Mouse (Mus musculus): Measurements from ENCODE around the gene Topors. TPM values are rescaled to one million over a fixed set of nuclear protein-coding genes. Genes with fewer than 3 reads are reported as not detected.

Topors gene
- total RNA-seq, 1 experiment: 69.3 TPM

DNA sequence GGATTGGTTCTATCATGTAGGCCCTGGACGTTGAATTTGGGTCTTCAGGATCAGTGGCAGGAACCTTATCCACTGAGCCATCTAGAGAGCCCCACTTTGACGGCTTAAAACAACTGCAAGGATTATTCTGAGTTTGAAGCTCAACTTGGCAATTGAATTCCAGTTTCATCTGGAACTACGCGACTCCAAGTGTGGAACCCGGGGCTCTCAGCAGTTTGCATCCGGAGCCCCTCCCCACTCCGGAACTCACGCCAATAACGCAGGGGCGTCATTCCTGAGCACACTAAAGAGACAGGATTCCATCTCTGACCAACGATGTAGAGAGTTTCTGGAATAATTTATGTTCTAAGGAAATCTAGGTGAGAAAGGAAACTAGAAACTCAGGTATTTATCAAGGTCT is 42.5 kb downstream of the Topors start:
- Histone ChIP-seq H3K9ac (ENCODE audit: insufficient read depth, low read depth, low read length, poor library complexity, severe bottlenecking) (no peak overlapping the region), H3K36me3 (ENCODE audit: control insufficient read depth, insufficient read depth, low read length, poor library complexity, severe bottlenecking) (no peaks in the 10 kb centered on the region; the same call in 1 of the 2 replicates)
- in situ Hi-C loops (cut with MboI; ENCODE audit: low sequenced_read_pairs in 2 of 2, unreplicated experiment in 2 of 2): no loop called here

GRCm38 (mm10) chr4:40226095-40226494 is 43.6 kb downstream of the Topors start:
- Histone ChIP-seq H3K9ac (ENCODE audit: insufficient read depth, low read depth, low read length, poor library complexity, severe bottlenecking) (no peak overlapping the region), H3K4me1 (ENCODE audit: control insufficient read depth in 2 of 2, insufficient read depth in 2 of 2, low read length in 2 of 2, poor library complexity in 1 of 2) (peaks cover 8 to 14% of the 10 kb centered on the region in 2 experiments), H3K36me3 (ENCODE audit: control insufficient read depth, insufficient read depth, low read length, poor library complexity, severe bottlenecking) (no peaks in the 10 kb centered on the region; the same call in 1 of the 2 replicates), H3K4me3 (ENCODE audit: insufficient read depth in 1 of 2, low read depth in 1 of 2, low read length in 2 of 2, poor library complexity in 1 of 2, severe bottlenecking in 1 of 2) (no peak overlapping the region), H3K27ac (ENCODE audit: insufficient read depth, low read depth, low read length, poor library complexity, severe bottlenecking) (no peak overlapping the region), H3K9me3 (ENCODE audit: control insufficient read depth, insufficient read depth, low read depth, low read length) (no peaks in the 10 kb centered on the region)
- in situ Hi-C loops (cut with MboI; ENCODE audit: low sequenced_read_pairs in 2 of 2, unreplicated experiment in 2 of 2): no loop called here
- TF ChIP-seq CHD2 (IDR thresholded peaks at IDR 0.05; ENCODE audit: low read depth, low read length): no peak
- TF ChIP-seq HCFC1 (IDR thresholded peaks at IDR 0.05; ENCODE audit: borderline replicate concordance, insufficient read depth, low read length): no peak
- TF ChIP-seq ZNF384 (IDR thresholded peaks at IDR 0.05; ENCODE audit: low read depth, low read length): no peak
- no peak for TF ChIP-seq ZC3H11A (IDR thresholded peaks at IDR 0.05; ENCODE audit: borderline replicate concordance, low read depth, low read length)
- no peak for TF ChIP-seq MAFK (IDR thresholded peaks at IDR 0.05; ENCODE audit: insufficient read depth, low read depth, low read length)
- DNase-seq (ENCODE audit: low read depth, low spot score): no peak

More for the DNA sequence above, 42.5 kb downstream of the Topors start:
- TF ChIP-seq ZC3H11A (IDR thresholded peaks at IDR 0.05; ENCODE audit: borderline replicate concordance, low read depth, low read length) (no peak), HCFC1 (IDR thresholded peaks at IDR 0.05; ENCODE audit: borderline replicate concordance, insufficient read depth, low read length) (no peak), ZNF384 (IDR thresholded peaks at IDR 0.05; ENCODE audit: low read depth, low read length) (no peak), MAFK (IDR thresholded peaks at IDR 0.05; ENCODE audit: insufficient read depth, low read depth, low read length) (no peak), CHD2 (IDR thresholded peaks at IDR 0.05; ENCODE audit: low read depth, low read length) (no peak)
- Histone ChIP-seq H3K9me3 (ENCODE audit: control insufficient read depth, insufficient read depth, low read depth, low read length) (no peaks in the 10 kb centered on the region), H3K4me1 (ENCODE audit: control insufficient read depth in 2 of 2, insufficient read depth in 2 of 2, low read length in 2 of 2, poor library complexity in 1 of 2) (peaks cover 6 to 9% of the 10 kb centered on the region in 2 experiments), H3K27ac (ENCODE audit: insufficient read depth, low read depth, low read length, poor library complexity, severe bottlenecking) (peak overlapping the region; percentile 64; the same call in 1 of the 2 replicates), H3K4me3 (ENCODE audit: insufficient read depth in 1 of 2, low read depth in 1 of 2, low read length in 2 of 2, poor library complexity in 1 of 2, severe bottlenecking in 1 of 2) (peak overlapping the region in 1 of 2 experiments; percentile 13; a peak in 2 of 4 replicates)
- no peak for DNase-seq (ENCODE audit: low read depth, low spot score)

GRCm38 (mm10) chr4:40221876-40222585 is 47.6 kb downstream of the Topors start:
- Histone ChIP-seq H3K4me3 (ENCODE audit: insufficient read depth in 1 of 2, low read depth in 1 of 2, low read length in 2 of 2, poor library complexity in 1 of 2, severe bottlenecking in 1 of 2) (peak overlapping the region in 1 of 2 experiments; percentile 19; a peak in 1 of 4 replicates), H3K4me1 (ENCODE audit: control insufficient read depth in 2 of 2, insufficient read depth in 2 of 2, low read length in 2 of 2, poor library complexity in 1 of 2) (peaks cover 5 to 19% of the 10 kb centered on the region in 2 experiments), H3K9ac (ENCODE audit: insufficient read depth, low read depth, low read length, poor library complexity, severe bottlenecking) (no peak overlapping the region; the same call in 1 of the 2 replicates), H3K27ac (ENCODE audit: insufficient read depth, low read depth, low read length, poor library complexity, severe bottlenecking) (no peak overlapping the region; the same call in 1 of the 2 replicates), H3K36me3 (ENCODE audit: control insufficient read depth, insufficient read depth, low read length, poor library complexity, severe bottlenecking) (peaks cover 2% of the 10 kb centered on the region), H3K9me3 (ENCODE audit: control insufficient read depth, insufficient read depth, low read depth, low read length) (no peaks in the 10 kb centered on the region)
- no peak for DNase-seq (ENCODE audit: low read depth, low spot score)
- in situ Hi-C loops (cut with MboI; ENCODE audit: low sequenced_read_pairs in 2 of 2, unreplicated experiment in 2 of 2): no loop called here
- TF ChIP-seq ZC3H11A (IDR thresholded peaks at IDR 0.05; ENCODE audit: borderline replicate concordance, low read depth, low read length): no peak

DNA sequence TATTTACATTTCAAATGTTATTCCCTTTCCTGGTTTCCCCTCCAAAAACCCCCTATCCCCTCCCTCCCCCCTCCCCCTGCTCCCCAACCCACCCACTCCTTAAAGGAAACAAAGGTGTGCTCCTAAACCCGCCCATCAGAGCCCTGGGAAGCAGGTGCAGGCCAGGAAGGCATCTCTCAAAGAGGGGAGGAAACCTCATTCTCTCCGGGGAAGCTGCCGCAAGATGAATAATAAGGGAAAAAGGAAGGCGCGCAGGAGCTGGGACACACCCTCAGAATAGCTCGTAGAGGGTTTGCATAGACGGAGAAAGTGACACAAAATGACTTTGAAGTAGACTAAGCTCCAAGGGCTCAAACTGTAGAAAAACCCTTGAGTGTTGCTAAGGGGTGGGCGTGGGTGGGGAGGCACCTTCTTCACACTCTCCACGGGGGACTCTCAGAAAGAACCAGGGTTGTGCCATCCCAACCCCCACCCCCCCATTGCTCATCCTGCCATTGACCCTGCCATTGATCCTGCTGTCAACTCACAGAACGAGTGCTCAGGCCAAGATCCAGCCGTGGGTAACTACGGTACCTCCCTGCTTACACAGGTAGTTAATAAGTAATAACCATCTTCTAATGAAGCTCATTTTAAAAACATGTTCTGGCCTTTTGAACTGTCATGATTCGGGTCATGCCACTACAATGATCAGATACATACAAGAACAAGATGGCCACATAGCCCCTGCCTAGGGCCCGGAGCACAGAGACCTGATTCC is 48.5 kb downstream of the Topors start:
- no peaks in the 10 kb centered on the region for H3K9me3 ChIP-seq (ENCODE audit: control insufficient read depth, insufficient read depth, low read depth, low read length)
- H3K9ac ChIP-seq (ENCODE audit: insufficient read depth, low read depth, low read length, poor library complexity, severe bottlenecking): no peak overlapping the region
- no peak overlapping the region; the same call in 1 of the 2 replicates for H3K27ac ChIP-seq (ENCODE audit: insufficient read depth, low read depth, low read length, poor library complexity, severe bottlenecking)
- H3K4me1 ChIP-seq (ENCODE audit: control insufficient read depth in 2 of 2, insufficient read depth in 2 of 2, low read length in 2 of 2, poor library complexity in 1 of 2): peaks cover 3 to 19% of the 10 kb centered on the region in 2 experiments; a peak in 2 of 4 replicates
- peaks cover 4% of the 10 kb centered on the region for H3K36me3 ChIP-seq (ENCODE audit: control insufficient read depth, insufficient read depth, low read length, poor library complexity, severe bottlenecking)
- H3K4me3 ChIP-seq (ENCODE audit: insufficient read depth in 1 of 2, low read depth in 1 of 2, low read length in 2 of 2, poor library complexity in 1 of 2, severe bottlenecking in 1 of 2): peak overlapping the region in 1 of 2 experiments; percentile 19; a peak in 2 of 4 replicates
- DNase-seq (ENCODE audit: low read depth, low spot score): peak; percentile 61
- TF ChIP-seq HCFC1 (IDR thresholded peaks at IDR 0.05; ENCODE audit: borderline replicate concordance, insufficient read depth, low read length) (no peak), ZC3H11A (IDR thresholded peaks at IDR 0.05; ENCODE audit: borderline replicate concordance, low read depth, low read length) (no peak), ZNF384 (IDR thresholded peaks at IDR 0.05; ENCODE audit: low read depth, low read length) (no peak), CHD2 (IDR thresholded peaks at IDR 0.05; ENCODE audit: low read depth, low read length) (no peak), MAFK (IDR thresholded peaks at IDR 0.05; ENCODE audit: insufficient read depth, low read depth, low read length) (no peak)
- in situ Hi-C loops (cut with MboI; ENCODE audit: low sequenced_read_pairs in 2 of 2, unreplicated experiment in 2 of 2): no loop called here

Data from ES-E14 (cell line).